Mouse (Mus musculus): ENCODE results near the gene L3mbtl1.
A peak's percentile ranks its signal among the peaks of the same experiment; 100 is the strongest.

Gene L3mbtl1

DNA sequence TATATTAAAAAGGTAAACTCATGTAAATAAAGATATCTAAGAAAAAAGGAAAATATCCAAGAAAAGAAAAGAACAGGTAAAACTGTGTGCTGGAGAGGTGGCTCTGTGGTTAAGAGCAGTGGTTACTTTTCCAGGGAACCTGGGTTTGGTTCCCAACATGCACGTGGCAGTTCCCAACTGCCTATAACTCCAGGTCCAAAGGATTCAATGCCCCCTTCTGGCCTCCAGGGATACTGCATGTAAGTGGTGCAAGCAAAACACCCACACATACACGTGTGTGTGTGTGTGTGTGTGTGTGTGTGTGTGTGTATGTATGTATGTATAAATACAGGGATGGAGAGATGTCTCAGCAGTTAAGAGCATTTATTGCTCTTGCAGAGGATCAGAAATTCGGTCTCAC is 56.5 kb downstream of the L3mbtl1 start:
- no peak for DNase-seq

DNA sequence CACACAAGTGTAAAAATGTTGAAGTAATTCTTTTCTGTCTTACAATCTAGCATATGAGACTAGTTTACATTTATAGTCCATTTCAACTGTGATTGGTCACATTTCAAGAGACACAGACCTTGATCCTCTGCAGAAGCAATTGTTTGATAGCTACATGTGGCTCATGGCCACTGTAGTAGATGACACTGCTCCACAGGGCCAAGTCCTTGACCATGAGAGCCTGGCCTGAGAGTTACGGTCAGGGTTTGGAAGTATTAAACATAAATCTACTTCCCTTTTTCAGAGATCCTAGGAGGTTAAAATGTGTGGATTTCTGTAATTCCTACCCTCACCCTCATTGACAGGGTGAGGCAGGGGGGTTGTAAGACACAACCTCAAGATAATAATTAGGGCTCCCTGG is 57.8 kb downstream of the L3mbtl1 start:
- no peak for DNase-seq

DNA sequence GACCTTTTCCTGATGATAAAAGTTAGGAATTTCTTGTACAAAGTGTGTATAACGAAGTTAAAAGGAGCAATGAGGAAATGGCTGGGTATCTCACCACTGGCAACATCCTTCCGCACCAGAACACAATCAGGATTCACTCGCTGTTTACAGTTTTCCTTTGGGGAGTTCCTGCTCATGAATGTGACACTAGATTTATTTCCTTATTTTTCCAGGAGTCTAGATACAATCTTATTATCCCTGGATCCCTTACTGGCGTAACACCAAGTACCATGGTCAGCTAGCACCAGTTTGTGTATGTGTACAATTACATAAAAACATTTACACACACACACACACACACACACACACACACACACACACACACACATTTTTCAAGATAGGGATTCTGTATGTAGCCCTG is 64.0 kb downstream of the L3mbtl1 start:
- DNase-seq, result no peak

DNA sequence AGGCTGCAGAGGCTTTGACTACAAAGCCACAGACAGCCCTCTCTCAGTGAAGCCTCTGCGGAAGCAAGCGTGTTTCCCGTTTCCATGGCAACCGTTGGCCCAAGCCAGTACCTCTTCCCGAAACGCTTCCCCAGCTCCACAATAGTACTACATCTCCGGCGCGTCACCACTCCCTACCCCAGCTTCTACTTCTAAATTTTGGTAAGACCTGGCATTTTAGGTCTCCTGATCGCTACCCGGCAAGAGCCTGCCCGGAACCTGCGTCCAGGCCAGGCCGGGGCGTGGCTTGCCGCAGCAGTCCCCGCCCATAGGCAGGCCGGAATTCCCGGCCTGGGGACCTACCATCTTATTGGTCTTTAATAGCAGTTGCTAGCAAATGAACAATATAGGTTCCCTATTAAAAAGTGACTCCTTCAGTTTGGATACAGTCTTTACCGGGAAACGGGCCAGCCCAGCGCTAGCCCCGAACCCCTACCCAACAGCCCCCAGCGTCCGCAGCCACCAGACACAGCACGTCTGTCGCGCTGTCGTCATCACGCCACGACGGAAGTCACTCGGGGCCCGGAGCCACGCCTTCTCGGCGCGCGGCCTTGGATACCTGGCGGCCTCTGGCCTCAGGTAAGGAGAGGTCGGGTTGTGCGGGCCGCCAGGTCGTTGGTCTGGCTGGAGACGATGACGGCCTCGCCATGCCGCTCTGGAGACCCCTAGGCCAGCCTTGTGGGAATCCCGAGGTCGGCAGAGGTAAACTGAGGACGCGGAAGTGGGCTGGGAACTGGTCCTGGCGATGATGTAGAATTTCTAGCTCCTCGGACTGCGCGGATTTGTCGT is 73.9 kb downstream of the L3mbtl1 start, which contains the start of gene Ift52:
Gene Ift52 (plus strand): TSS at position 439 of the 828 bp plus-strand sequence.
- peak; percentile 94 for DNase-seq

Measured in right cerebral cortex, adult 18-20 months (tissue).